Mouse (Mus musculus): ENCODE results near the gene Troap.

The Troap gene

GRCm38 (mm10) chr15:99087253-99088075 is 13.1 kb downstream of the Troap start, which contains the start of gene C1ql4:
Gene C1ql4 (minus strand): TSS chr15:99087817.
- no peak for DNase-seq (ENCODE audit: low read depth)

DNA sequence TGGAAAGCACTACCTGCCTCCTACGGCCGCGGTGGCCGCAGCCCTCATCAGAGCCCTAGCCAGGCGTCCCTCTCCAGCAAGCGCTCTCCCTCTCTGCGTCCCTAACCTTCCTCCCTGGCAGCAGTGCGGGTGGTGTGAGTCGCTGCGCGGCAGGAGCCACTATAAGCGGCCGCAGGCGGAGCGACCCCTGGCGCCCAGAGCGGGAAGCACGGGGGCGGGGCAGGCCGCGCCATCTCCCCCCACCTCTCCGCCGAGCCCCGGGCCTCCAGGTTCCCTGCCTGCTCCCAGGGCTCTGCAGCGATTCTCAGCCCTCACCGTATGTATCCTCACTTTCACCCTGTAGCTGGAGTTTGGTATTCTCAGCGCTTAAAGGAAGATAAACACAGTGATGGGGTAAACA is 13.9 kb downstream of the Troap start:
- DNase-seq (ENCODE audit: low read depth): peak; percentile 45

- DNase-seq (ENCODE audit: low read depth): no peak
Observed at GRCm38 (mm10) chr15:99089069-99089468, 14.7 kb downstream of the Troap start.

- DNase-seq (ENCODE audit: low read depth): no peak
Observed at GRCm38 (mm10) chr15:99092870-99093269, 18.5 kb downstream of the Troap start, which contains the start of gene Dnajc22. Gene Dnajc22 (plus strand): TSS chr15:99093170.

DNA sequence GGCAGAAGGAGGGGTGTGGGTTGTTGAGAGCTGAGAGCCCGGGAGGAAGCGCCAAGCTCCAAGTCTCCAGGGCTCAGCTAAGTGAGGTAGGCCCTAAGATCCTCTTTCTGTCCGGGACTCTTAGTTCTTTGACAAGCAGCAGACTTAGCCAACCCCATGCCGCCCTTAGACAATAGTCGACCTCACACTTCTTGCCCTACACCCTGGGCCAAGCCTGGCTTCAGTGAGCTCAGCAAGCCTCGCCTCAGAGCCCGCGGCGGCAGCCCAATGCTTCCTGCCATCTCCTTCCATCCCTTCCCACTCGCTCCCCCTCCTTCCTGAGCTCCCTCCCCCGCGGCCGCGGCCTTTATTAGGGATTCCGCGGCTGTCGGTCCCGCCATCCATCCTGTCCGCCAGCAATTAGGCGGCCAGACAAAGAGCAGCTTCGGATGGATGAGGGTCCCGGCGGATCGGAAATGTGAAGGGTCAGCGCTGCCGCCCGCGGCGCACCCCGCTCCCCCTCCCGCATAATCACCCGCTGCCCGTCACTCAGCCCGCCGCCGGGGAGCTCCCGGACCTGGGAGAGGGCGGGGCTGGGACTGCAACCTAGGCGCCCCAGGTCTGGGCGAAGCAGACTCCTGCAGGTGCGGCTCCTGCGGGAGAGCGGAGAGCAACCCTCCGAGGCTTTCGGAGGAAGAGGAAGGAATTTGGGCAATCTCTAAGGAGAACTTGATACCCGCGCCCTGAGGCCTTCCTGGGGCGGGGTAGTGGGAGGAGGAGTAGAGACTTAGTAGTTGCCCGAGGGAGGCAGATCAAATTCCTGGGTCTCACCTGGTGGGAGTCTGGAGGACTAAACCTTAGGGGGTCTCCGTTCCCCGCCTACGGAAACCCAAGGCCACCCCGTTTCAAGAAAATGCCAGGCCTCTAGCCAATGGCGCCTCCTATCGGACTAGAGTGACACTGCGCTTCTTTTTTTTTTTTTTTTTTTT is 19.2 kb downstream of the Troap start:
- no peak for DNase-seq (ENCODE audit: low read depth)

DNA sequence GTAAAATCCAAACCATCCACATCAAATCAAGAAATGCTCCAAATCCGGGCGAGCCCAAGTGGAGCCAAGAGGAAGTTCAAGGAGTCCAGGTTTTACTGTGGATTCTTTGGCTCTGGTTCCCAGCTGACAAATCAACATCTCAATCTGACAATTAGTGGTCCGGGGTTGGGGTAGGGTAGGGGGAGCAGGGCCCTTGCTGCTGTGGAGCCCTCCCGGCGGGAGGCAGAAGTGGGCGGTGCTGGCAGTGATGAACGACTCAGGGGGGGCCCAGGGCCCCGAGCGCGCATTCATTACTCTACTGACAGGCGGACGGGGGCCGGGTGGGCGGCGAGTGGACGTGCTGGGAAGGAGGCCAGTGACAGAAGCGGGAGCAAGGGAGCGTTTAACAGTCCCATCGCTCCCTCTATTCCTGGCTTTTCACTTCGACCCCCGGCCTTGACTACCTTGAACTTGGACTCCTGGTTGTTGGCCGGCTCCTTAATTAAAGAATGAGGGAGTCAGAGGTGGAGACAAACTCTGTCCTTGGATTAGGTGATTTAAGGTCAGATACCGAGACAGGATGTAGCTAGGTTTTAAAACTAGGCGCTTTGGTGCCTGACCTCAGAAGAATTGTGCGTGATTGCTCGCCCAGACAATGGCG is 20.4 kb downstream of the Troap start:
- no peak for DNase-seq (ENCODE audit: low read depth)

- DNase-seq (ENCODE audit: low read depth): no peak
Observed at GRCm38 (mm10) chr15:99095356-99095755, 21.0 kb downstream of the Troap start.

DNA sequence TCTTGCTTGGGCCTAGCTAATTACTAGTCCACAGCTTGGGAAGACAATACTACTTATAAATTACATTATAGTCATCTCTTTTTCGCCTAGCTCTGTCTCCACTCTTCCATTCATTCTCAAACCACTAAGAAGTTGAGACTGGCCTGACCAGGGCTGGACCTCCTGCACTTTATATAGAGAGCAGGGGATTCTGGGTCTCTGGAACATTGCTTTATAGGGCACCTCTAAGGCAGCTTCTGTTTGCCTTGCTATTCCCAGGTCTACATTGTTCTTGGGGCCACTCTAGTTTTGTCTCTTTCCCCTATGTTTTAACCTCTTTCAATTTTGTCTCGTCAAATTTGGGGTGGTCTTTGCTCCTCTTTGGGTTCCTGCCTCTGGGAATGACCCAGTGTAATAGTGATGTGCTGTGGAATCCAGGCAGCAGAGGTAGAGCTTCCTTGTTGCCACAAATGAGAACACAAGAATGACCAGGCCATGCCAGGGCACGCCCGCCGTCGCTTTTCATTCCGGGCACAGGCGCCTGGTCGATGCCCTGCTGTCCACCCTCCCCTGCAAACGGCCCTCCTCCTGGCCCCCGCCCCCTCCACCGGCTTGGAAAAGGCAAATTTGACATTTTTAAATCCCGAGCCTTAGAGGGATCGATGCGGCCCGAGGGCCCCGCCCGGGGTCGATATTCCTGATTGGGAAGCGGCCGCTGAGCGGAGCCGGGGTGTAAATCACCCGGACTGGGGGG is 21.9 kb downstream of the Troap start:
- DNase-seq (ENCODE audit: low read depth): no peak

- DNase-seq (ENCODE audit: low read depth): no peak
Observed at GRCm38 (mm10) chr15:99096831-99097500, 22.6 kb downstream of the Troap start.

DNA sequence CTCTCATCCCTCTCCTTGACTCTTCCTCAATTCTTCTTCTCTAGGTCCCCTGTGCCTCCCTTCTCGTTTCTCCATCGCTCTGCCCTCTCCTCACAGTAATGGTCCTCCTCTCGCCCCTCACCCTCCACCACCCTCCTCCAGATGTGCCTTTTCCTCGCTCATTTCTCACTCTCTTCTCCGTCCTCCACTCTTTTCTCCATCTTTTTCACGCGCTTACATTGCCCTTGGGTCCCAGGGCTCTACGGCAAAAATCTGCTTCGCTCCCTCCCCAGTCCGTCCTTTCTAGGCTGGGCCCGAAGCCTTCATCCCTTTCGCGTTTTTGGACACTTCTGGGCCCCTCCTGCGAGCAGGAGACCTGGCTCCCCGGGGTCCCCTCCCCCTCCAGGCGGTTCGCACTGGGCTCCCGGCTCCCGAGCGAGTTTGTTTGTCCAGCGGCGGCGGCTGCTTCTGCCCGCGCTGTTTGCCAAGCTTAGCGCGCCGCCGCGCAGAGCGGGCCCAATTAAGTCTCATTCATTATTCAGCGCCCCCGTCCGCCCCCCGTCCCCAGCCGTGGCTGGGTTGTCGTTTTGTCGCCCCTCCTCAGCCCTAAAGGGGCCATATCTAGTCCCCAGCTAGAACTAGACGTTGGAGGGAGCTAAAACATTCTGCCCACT is 23.6 kb downstream of the Troap start:
- DNase-seq (ENCODE audit: low read depth): no peak

GRCm38 (mm10) chr15:99098493-99098861 is 24.1 kb downstream of the Troap start:
- no peak for DNase-seq (ENCODE audit: low read depth)

DNA sequence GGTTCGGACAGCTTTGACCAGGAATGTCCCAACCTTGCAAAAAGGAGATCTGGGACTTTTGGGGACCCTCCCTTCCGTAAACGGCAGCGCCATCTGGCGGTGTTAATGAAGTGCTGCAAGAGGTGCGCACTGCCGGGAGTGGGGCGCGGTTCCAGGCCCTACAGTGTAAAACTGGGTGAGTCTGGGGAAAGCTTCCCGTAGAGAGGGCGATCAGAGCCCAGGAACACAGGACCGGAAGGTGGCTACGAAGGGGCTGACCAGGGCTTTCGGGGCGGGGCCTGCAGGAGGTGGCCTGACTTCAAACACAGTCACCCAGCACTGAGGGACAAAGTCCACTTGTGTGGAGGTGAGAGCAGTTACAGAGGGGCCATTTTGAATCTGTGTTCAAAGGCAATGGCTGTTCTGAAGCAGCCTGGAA is 24.8 kb downstream of the Troap start:
- no peak for DNase-seq (ENCODE audit: low read depth)

DNA sequence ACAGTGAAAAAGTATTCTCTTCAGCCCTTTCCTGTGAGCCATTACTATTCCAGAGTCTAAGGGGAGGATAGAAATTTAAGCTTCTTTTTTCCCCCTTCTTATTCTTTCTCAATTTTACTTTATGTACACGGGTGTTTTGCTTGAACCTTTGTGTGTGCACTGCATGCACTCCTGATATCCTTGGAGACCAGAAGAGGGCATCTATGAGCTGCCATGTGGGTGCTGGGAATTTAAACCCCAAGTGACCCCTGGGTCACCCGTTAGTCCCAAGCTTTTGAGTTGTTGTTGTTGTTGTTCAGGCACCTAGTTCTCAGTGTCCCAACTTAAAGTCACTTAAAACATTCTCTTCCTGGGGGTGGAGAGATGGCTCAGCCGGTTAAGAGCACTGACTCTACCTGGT is 25.6 kb downstream of the Troap start:
- DNase-seq (ENCODE audit: low read depth): no peak

- DNase-seq (ENCODE audit: low read depth): no peak
Observed at GRCm38 (mm10) chr15:99105238-99105637, 30.9 kb downstream of the Troap start.

DNA sequence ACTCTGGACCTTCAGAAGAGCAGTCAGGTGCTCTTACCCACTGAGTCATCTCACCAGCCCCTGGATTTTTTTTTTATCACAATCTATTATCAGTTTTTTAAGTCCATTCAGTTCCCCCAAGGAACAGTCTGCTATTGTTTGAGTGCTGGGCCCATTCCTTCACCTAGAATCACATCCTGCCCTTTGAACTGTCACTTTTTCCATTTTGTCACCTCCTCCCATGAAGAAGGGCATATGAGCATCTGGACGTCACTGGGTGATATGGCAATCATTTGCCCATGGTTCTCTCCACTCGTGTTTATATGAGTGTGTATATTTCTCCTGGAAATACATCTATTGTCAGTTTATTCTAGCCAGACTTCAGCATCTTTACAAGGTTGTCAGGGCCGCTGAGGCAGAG is 33.5 kb downstream of the Troap start:
- no peak for DNase-seq (ENCODE audit: low read depth)

GRCm38 (mm10) chr15:99111139-99111538 is 36.8 kb downstream of the Troap start:
- DNase-seq (ENCODE audit: low read depth): no peak

DNA sequence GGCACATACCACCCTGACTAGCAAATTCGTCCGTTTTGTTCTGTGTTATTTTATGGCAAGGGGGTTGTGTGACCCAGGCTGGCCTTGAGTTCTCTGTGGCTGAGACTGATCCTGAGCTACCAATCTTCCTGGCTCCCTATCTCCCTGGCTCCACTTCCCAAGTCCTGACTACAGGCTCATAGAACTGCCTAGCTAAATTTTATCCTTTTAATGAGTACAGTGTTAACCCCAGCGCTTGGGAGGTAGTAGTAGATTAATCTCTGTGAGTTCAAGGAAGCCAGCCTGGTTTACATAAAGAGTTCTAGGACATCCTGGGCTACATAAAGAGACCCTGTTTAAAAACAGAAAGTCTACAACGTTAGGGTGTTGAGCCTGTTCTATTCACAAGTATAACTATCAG is 37.4 kb downstream of the Troap start:
- DNase-seq (ENCODE audit: low read depth): no peak

- DNase-seq (ENCODE audit: low read depth): no peak
Observed at GRCm38 (mm10) chr15:99112843-99113395, 38.5 kb downstream of the Troap start.

- DNase-seq (ENCODE audit: low read depth): no peak
Observed at GRCm38 (mm10) chr15:99113396-99113975, 39.1 kb downstream of the Troap start.
